ENCODE assay signal across 11 mouse cellular contexts in the genomic region with DNA sequence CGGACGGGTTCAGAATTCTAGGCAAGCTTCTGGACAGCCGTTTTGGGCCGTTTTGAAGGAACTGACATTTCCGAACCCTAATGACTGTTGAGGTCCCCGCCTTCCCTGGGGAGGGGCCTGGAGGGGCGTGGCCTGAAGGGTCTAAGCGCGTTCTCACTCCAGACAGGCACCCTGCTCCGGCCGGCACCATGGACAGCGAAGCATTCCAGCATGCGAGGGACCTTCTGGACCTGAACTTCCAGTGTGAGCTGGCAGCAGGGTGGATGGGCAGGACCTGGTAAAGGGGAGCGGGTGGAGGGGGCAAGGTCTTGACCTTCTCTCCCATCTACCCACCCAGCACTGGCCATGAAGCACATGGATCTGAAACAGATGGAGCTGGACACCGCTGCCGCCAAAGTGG. TPM values are rescaled to one million over a fixed set of nuclear protein-coding genes. Genes with fewer than 3 reads are reported as not detected.
DNase-seq lines count a peak whose midpoint lies in the region; ATAC-seq and TF ChIP-seq lines count a peak whose summit lies in the region.
"Had no signal": no experiment of that assay in that cellular context is flagged by ENCODE, and none has a peak within 500 bp of the region (broad histone marks: within the 10 kb centered on the region; RNA-seq: fewer than 3 reads in every experiment).

No protein-coding gene starts in this region.

- intact Hi-C loops in left cerebral cortex, postnatal 4 days (cut with DNase I) = no loop called here

- no peak overlapping the region for H3K4me3 ChIP-seq in limb, embryonic 13.5 days
- H3K4me3 ChIP-seq in hindbrain, postnatal 0 days (ENCODE audit: low read length) = no peak overlapping the region
- H3K4me3 ChIP-seq: forebrain, embryonic 12.5 days; hindbrain, embryonic 13.5 days had no signal

- no peak overlapping the region for H3K9ac ChIP-seq in limb, embryonic 13.5 days
- no peak overlapping the region for H3K9ac ChIP-seq in hindbrain, postnatal 0 days (replicated peaks; ENCODE audit: low read length)
- H3K9ac ChIP-seq: forebrain, embryonic 12.5 days; hindbrain, embryonic 13.5 days had no signal

- 0 out of 2 replicates have a peak overlapping the region, but pooled peaks have one; percentile 6 for H3K27ac ChIP-seq in limb, embryonic 13.5 days
- no peak overlapping the region for H3K27ac ChIP-seq in hindbrain, postnatal 0 days
- H3K27ac ChIP-seq: forebrain, embryonic 12.5 days; hindbrain, embryonic 13.5 days had no signal

- H3K4me2 ChIP-seq in limb, embryonic 13.5 days (replicated peaks) = no peak overlapping the region
- H3K4me2 ChIP-seq in hindbrain, postnatal 0 days (ENCODE audit: low read depth, low read length) = no peak overlapping the region
- H3K4me2 ChIP-seq: forebrain, embryonic 12.5 days; hindbrain, embryonic 13.5 days had no signal

- peaks cover 4% of the 10 kb centered on the region; the same call in 1 of the 2 replicates for H3K36me3 ChIP-seq in limb, embryonic 13.5 days
- no peaks in the 10 kb centered on the region for H3K36me3 ChIP-seq in hindbrain, postnatal 0 days (ENCODE audit: insufficient read depth, low read length)
- H3K36me3 ChIP-seq: forebrain, embryonic 12.5 days; hindbrain, embryonic 13.5 days had no signal

- H3K27me3 ChIP-seq in limb, embryonic 13.5 days = peaks cover 15% of the 10 kb centered on the region
- 0 out of 2 replicates have a peak, but pooled peaks cover 5% of the 10 kb centered on the region for H3K27me3 ChIP-seq in hindbrain, postnatal 0 days (ENCODE audit: insufficient read depth, low read length)
- H3K27me3 ChIP-seq: Patski had no signal

- DNase-seq in cerebellum, adult 11-12 months = peak; percentile 52
- DNase-seq in cerebellum, adult 18-20 months = no peak
- peak; percentile 44 for DNase-seq in urinary bladder, postnatal 14 days (ENCODE audit: low spot score)
- no peak for DNase-seq in urinary bladder, postnatal 4 days (ENCODE audit: low spot score in 2 of 2)
- no peak for DNase-seq in left cerebral cortex, postnatal 4 days
- DNase-seq in thymus, postnatal 10 days (ENCODE audit: low spot score in 2 of 2) = no peak
- DNase-seq in hindbrain, postnatal 0 days (ENCODE audit: low spot score) = no peak

- no peak for TF ChIP-seq CTCF in hindbrain, postnatal 0 days (IDR thresholded peaks at IDR 0.05; ENCODE audit: low read depth)

- WGBS in limb, embryonic 13.5 days = 16% methylated on average over 16 of the region's 16 CpGs
- 24% methylated on average over 16 of the region's 16 CpGs for WGBS in hindbrain, postnatal 0 days

- no peak for ATAC-seq in limb, embryonic 13.5 days (ENCODE audit: low FRiP score, low read depth)
- ATAC-seq in hindbrain, postnatal 0 days = no peak
- ATAC-seq: Patski had no signal

- H3K4me1 ChIP-seq in limb, embryonic 13.5 days = peaks cover 3% of the 10 kb centered on the region; the same call in 1 of the 2 replicates
- no peaks in the 10 kb centered on the region for H3K4me1 ChIP-seq in hindbrain, postnatal 0 days (ENCODE audit: insufficient read depth, low read length)

- H3K9me3 ChIP-seq in limb, embryonic 13.5 days = no peaks in the 10 kb centered on the region
- H3K9me3 ChIP-seq in hindbrain, postnatal 0 days (ENCODE audit: low read length) = no peaks in the 10 kb centered on the region
- H3K9me3 ChIP-seq: forebrain, embryonic 12.5 days; hindbrain, embryonic 13.5 days had no signal

RNA-seq across cellular contexts. Expression of gene Ppp1r13l, which starts 8.8 kb away (rescaled TPM):
- polyA plus RNA-seq in limb, embryonic 13.5 days (2015; fragmentation: Nextera tagmentation; extraction: Ambion mirVana) = 9.0 and 9.6 TPM in 2 replicates
- 1 to 10 TPM; 6.0 to 6.4 TPM for total RNA-seq in left cerebral cortex, postnatal 4 days (2021)
- 0.68 and 1.0 TPM in 2 replicates for total RNA-seq in hindbrain, postnatal 0 days (2014; rRNA removed)
- 1.0 and 1.2 TPM in 2 replicates for polyA plus RNA-seq in hindbrain, postnatal 0 days (2015; fragmentation: Nextera tagmentation; extraction: Ambion mirVana)

RNA-seq across cellular contexts. Expression of gene Cd3eap, which starts 9.1 kb away (rescaled TPM):
- polyA plus RNA-seq in limb, embryonic 13.5 days (2015; fragmentation: Nextera tagmentation; extraction: Ambion mirVana) = 29.9 and 31.8 TPM in 2 replicates
- 10 to 100 TPM; 15.9 to 18.7 TPM for total RNA-seq in left cerebral cortex, postnatal 4 days (2021)
- 11.1 and 12.4 TPM in 2 replicates for total RNA-seq in hindbrain, postnatal 0 days (2014; rRNA removed)
- polyA plus RNA-seq in hindbrain, postnatal 0 days (2015; fragmentation: Nextera tagmentation; extraction: Ambion mirVana) = 17.9 and 19.3 TPM in 2 replicates

RNA-seq across cellular contexts. Expression of gene Ercc2, which starts 13.4 kb away (rescaled TPM):
- 18.2 and 18.3 TPM in 2 replicates for polyA plus RNA-seq in limb, embryonic 13.5 days (2015; fragmentation: Nextera tagmentation; extraction: Ambion mirVana)
- total RNA-seq in left cerebral cortex, postnatal 4 days (2021) = 10 to 100 TPM; 46.1 to 62.8 TPM
- 57.3 and 65.1 TPM in 2 replicates for total RNA-seq in hindbrain, postnatal 0 days (2014; rRNA removed)
- 18.6 and 19.9 TPM in 2 replicates for polyA plus RNA-seq in hindbrain, postnatal 0 days (2015; fragmentation: Nextera tagmentation; extraction: Ambion mirVana)

RNA-seq across cellular contexts. Expression of gene Ercc1, which starts 23.8 kb away (rescaled TPM):
- polyA plus RNA-seq in limb, embryonic 13.5 days (2015; fragmentation: Nextera tagmentation; extraction: Ambion mirVana) = 89.1 and 96.4 TPM in 2 replicates
- total RNA-seq in left cerebral cortex, postnatal 4 days (2021) = 10 to 100 TPM; 60.1 to 70.9 TPM
- 44.1 and 46.1 TPM in 2 replicates for total RNA-seq in hindbrain, postnatal 0 days (2014; rRNA removed)
- 69.0 and 74.2 TPM in 2 replicates for polyA plus RNA-seq in hindbrain, postnatal 0 days (2015; fragmentation: Nextera tagmentation; extraction: Ambion mirVana)

RNA-seq across cellular contexts. Expression of gene Klc3, which starts 35.5 kb away (rescaled TPM):
- polyA plus RNA-seq in limb, embryonic 13.5 days (2015; fragmentation: Nextera tagmentation; extraction: Ambion mirVana) = 8.3 and 8.6 TPM in 2 replicates
- total RNA-seq in left cerebral cortex, postnatal 4 days (2021) = 1 to 10 TPM; 1.2 to 1.3 TPM
- 2.3 and 2.9 TPM in 2 replicates for total RNA-seq in hindbrain, postnatal 0 days (2014; rRNA removed)
- 1.7 and 2.7 TPM in 2 replicates for polyA plus RNA-seq in hindbrain, postnatal 0 days (2015; fragmentation: Nextera tagmentation; extraction: Ambion mirVana)

Comparison
In these comparisons a context has a peak if more than half of its experiments do, and no peak if none do; other contexts are left out.
1. DNase-seq: peak in cerebellum, adult 11-12 months (single experiment) and urinary bladder, postnatal 14 days (single experiment); none in cerebellum, adult 18-20 months (0 of 2), urinary bladder, postnatal 4 days (0 of 2), left cerebral cortex, postnatal 4 days (single experiment), thymus, postnatal 10 days (0 of 2) and hindbrain, postnatal 0 days (single experiment).